Mouse (Mus musculus) stomach, postnatal 0 days (tissue): ENCODE results near the gene Dock4.

ENCODE experiments used
- CTCF ChIP-seq: IDR thresholded peaks from 2 replicates; pipeline ENCODE4 v1.5.1; 2016; ENCODE audit warnings: antibody characterized with exemption, low read depth, mild to moderate bottlenecking, moderate library complexity
- EP300 ChIP-seq: optimal IDR thresholded peaks from 2 replicates; pipeline ENCODE3; 2016; ENCODE audit warnings: antibody characterized with exemption

DNA sequence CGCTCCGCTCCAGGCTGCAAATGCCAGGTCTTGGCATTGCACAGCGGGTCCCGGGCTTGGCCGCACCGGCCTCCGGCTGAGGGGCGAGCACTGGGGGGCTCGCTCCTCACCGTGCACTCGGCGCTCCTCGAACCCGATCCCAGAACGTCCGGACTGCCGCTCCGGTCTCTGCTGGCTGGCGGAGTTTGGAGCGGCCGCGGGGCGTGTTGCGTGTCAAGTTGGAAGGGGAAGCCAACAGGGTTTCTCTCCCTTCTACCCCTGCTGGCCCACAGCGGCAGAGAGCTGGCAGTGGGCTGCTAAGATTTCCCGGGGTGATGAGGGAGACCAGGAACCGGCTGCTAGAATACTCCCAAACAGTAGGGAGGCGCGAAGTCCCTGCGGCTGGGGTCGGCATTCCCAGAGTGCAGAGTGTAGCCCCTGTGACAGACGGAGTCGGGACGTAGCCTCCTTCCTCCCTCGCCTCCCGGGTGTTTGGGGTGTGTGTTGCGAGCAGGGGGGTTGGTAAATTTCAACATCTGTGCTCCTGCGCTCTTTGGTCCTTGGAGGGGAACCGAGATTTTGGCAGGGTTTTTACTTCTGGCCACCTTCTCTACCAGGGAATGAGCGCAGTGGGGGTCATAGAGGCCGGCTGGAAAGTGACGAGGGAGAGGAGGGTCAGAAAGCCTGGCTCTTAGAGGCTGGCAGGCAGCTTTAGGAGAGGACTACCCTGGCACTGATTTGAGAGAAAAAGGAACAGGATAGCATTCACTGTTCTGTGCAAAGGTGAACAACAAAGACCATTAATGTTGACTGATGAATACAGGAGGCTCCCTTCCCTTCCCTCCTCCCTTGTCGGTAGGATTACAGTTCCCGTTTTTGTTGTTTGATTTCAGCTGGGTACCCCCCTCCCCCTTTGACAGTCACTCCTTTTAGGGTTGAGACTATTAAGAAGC, 964 bp downstream of the Dock4 start:
- TF ChIP-seq CTCF (peak; percentile 26), EP300 (no peak)
